8 mouse cellular contexts compared by ENCODE assay signal in genomic region chr6:125354352-125355151, GRCm38 (mm10). TPM values are rescaled to one million over a fixed set of nuclear protein-coding genes. Genes with fewer than 3 reads are reported as not detected.
A peak's percentile ranks its signal among the peaks of the same experiment; 100 is the strongest.
DNase-seq lines count a peak whose midpoint lies in the region; ATAC-seq lines count a peak whose summit lies in the region.

No protein-coding gene starts in this region.

- peaks cover 59% of the 10 kb centered on the region for H3K4me1 ChIP-seq in intestine, embryonic 16.5 days (ENCODE audit: control insufficient read depth, insufficient read depth, low read length)
- peaks cover 41% of the 10 kb centered on the region for H3K4me1 ChIP-seq in liver, embryonic 16.5 days (ENCODE audit: control insufficient read depth, low read depth, low read length)
- H3K4me1 ChIP-seq in stomach, embryonic 14.5 days (ENCODE audit: control insufficient read depth, insufficient read depth, low read length) = peaks cover 49% of the 10 kb centered on the region

- no peaks in the 10 kb centered on the region for H3K27me3 ChIP-seq in intestine, embryonic 16.5 days (replicated peaks; ENCODE audit: control insufficient read depth, insufficient read depth, low read length)
- no peaks in the 10 kb centered on the region for H3K27me3 ChIP-seq in liver, embryonic 16.5 days (ENCODE audit: control insufficient read depth, insufficient read depth, low read depth, low read length)
- no peaks in the 10 kb centered on the region for H3K27me3 ChIP-seq in stomach, embryonic 14.5 days (ENCODE audit: control insufficient read depth, insufficient read depth, low read length)

- H3K27ac ChIP-seq in intestine, embryonic 16.5 days (ENCODE audit: low read length) = peak overlapping the region; percentile 64
- peak overlapping the region; percentile 10 for H3K27ac ChIP-seq in liver, embryonic 16.5 days (ENCODE audit: low read length)
- H3K27ac ChIP-seq in stomach, embryonic 14.5 days (ENCODE audit: low read length) = peak overlapping the region; percentile 52; the same call in 1 of the 2 replicates

- peak; percentile 45 for ATAC-seq in intestine, embryonic 16.5 days
- peak; percentile 54 for ATAC-seq in liver, embryonic 16.5 days (ENCODE audit: low read depth)
- peak; percentile 43; the same call in 1 of the 2 replicates for ATAC-seq in stomach, embryonic 14.5 days (ENCODE audit: insufficient number of reproducible peaks, insufficient read depth, low FRiP score, low read depth)

- H3K9me3 ChIP-seq in intestine, embryonic 16.5 days (ENCODE audit: control insufficient read depth, low read length) = no peaks in the 10 kb centered on the region
- no peaks in the 10 kb centered on the region for H3K9me3 ChIP-seq in liver, embryonic 16.5 days (replicated peaks; ENCODE audit: control insufficient read depth, low read length)
- no peaks in the 10 kb centered on the region for H3K9me3 ChIP-seq in stomach, embryonic 14.5 days (ENCODE audit: control insufficient read depth, low read depth, low read length)

- 11% methylated on average over 14 of the region's 14 CpGs for WGBS in intestine, embryonic 16.5 days
- WGBS in liver, embryonic 16.5 days (ENCODE audit: insufficient replicate concordance) = 8% methylated on average over 14 of the region's 14 CpGs
- WGBS in stomach, embryonic 14.5 days = 10% methylated on average over 14 of the region's 14 CpGs

- peak; percentile 28 for DNase-seq in layer of hippocampus, adult 9-11 months
- no peak for DNase-seq in layer of hippocampus, adult 11-12 months (ENCODE audit: low spot score)
- peak; percentile 69 for DNase-seq in ZHBTc4 (ENCODE audit: low read depth, low spot score)
- DNase-seq in gastrocnemius, postnatal 25 days = peak; percentile 79
- DNase-seq in frontal cortex, postnatal 25 days (ENCODE audit: low spot score in 2 of 2) = no peak

- peaks cover 17% of the 10 kb centered on the region for H3K36me3 ChIP-seq in intestine, embryonic 16.5 days (ENCODE audit: control insufficient read depth, insufficient read depth, low read length)
- peaks cover 4% of the 10 kb centered on the region for H3K36me3 ChIP-seq in liver, embryonic 16.5 days (ENCODE audit: control insufficient read depth, insufficient read depth)
- H3K36me3 ChIP-seq in stomach, embryonic 14.5 days (ENCODE audit: control insufficient read depth, insufficient read depth, low read length) = peaks cover 23% of the 10 kb centered on the region

- H3K4me2 ChIP-seq in intestine, embryonic 16.5 days (ENCODE audit: low read depth, low read length) = peak overlapping the region; percentile 36
- H3K4me2 ChIP-seq in liver, embryonic 16.5 days (ENCODE audit: low read depth, low read length) = peak overlapping the region; percentile 33
- H3K4me2 ChIP-seq in stomach, embryonic 14.5 days (replicated peaks; ENCODE audit: low read depth, low read length) = peak overlapping the region; percentile 36

- peak overlapping the region; percentile 13; the same call in 1 of the 2 replicates for H3K4me3 ChIP-seq in intestine, embryonic 16.5 days (ENCODE audit: low read length)
- no peak overlapping the region for H3K4me3 ChIP-seq in liver, embryonic 16.5 days (ENCODE audit: low read depth, low read length)
- 0 out of 2 replicates have a peak overlapping the region, but pooled peaks have one; percentile 3 for H3K4me3 ChIP-seq in stomach, embryonic 14.5 days (ENCODE audit: low read depth, low read length)

- peak overlapping the region; percentile 41 for H3K9ac ChIP-seq in intestine, embryonic 16.5 days (ENCODE audit: low read depth, low read length)
- no peak overlapping the region for H3K9ac ChIP-seq in liver, embryonic 16.5 days (ENCODE audit: low read depth, low read length)
- no peak overlapping the region; the same call in 1 of the 2 replicates for H3K9ac ChIP-seq in stomach, embryonic 14.5 days (replicated peaks; ENCODE audit: low read depth, low read length)

RNA-seq across cellular contexts. Expression of gene Tnfrsf1a, which starts 5.4 kb away (rescaled TPM):
- 10 to 100 TPM; 26.7 to 33.7 TPM for total RNA-seq in gastrocnemius, postnatal 25 days (2021)
- 90.0 and 95.3 TPM in 2 replicates for polyA plus RNA-seq in intestine, embryonic 16.5 days (2015; fragmentation: Nextera tagmentation; extraction: Ambion mirVana)
- 30.5 and 32.8 TPM in 2 replicates for polyA plus RNA-seq in liver, embryonic 16.5 days (2015; fragmentation: Nextera tagmentation; extraction: Ambion mirVana)
- 64.2 and 69.9 TPM in 2 replicates for polyA plus RNA-seq in stomach, embryonic 14.5 days (2014; fragmentation: Nextera tagmentation; extraction: Ambion mirVana)

RNA-seq across cellular contexts. Expression of gene Plekhg6, which starts 26.0 kb away (rescaled TPM):
- total RNA-seq in gastrocnemius, postnatal 25 days (2021) = not detected
- polyA plus RNA-seq in intestine, embryonic 16.5 days (2015; fragmentation: Nextera tagmentation; extraction: Ambion mirVana) = 13.2 and 19.1 TPM in 2 replicates
- 0.65 and 0.86 TPM in 2 replicates for polyA plus RNA-seq in liver, embryonic 16.5 days (2015; fragmentation: Nextera tagmentation; extraction: Ambion mirVana)
- 1.7 and 2.1 TPM in 2 replicates for polyA plus RNA-seq in stomach, embryonic 14.5 days (2014; fragmentation: Nextera tagmentation; extraction: Ambion mirVana)

RNA-seq across cellular contexts. Expression of gene Scnn1a, which starts 34.1 kb away (rescaled TPM):
- under 1 TPM; 0.10 to 0.19 TPM for total RNA-seq in gastrocnemius, postnatal 25 days (2021)
- 5.0 and 7.6 TPM in 2 replicates for polyA plus RNA-seq in intestine, embryonic 16.5 days (2015; fragmentation: Nextera tagmentation; extraction: Ambion mirVana)
- polyA plus RNA-seq in liver, embryonic 16.5 days (2015; fragmentation: Nextera tagmentation; extraction: Ambion mirVana) = 0.61 and 0.74 TPM in 2 replicates
- polyA plus RNA-seq in stomach, embryonic 14.5 days (2014; fragmentation: Nextera tagmentation; extraction: Ambion mirVana) = 1.3 and 2.6 TPM in 2 replicates

RNA-seq across cellular contexts. Expression of gene Ltbr, which starts 40.9 kb away (rescaled TPM):
- total RNA-seq in gastrocnemius, postnatal 25 days (2021) = 10 to 100 TPM; 21.2 to 21.7 TPM
- 106 and 107 TPM in 2 replicates for polyA plus RNA-seq in intestine, embryonic 16.5 days (2015; fragmentation: Nextera tagmentation; extraction: Ambion mirVana)
- polyA plus RNA-seq in liver, embryonic 16.5 days (2015; fragmentation: Nextera tagmentation; extraction: Ambion mirVana) = 22.3 and 22.5 TPM in 2 replicates
- 55.1 and 62.6 TPM in 2 replicates for polyA plus RNA-seq in stomach, embryonic 14.5 days (2014; fragmentation: Nextera tagmentation; extraction: Ambion mirVana)

Comparison
In these comparisons a context has a peak if more than half of its experiments do, and no peak if none do; other contexts are left out.
1. DNase-seq: peak in layer of hippocampus, adult 9-11 months (single experiment), ZHBTc4 (single experiment) and gastrocnemius, postnatal 25 days (single experiment); none in layer of hippocampus, adult 11-12 months (single experiment) and frontal cortex, postnatal 25 days (0 of 2).
2. H3K27ac ChIP-seq: peak in every context shown above with its lines; median percentile 64 in intestine, embryonic 16.5 days; 52 in stomach, embryonic 14.5 days; 10 in liver, embryonic 16.5 days.
3. Peak in every context shown above with its lines, with median percentiles within 50 percentile points of each other: ATAC-seq and H3K4me2 ChIP-seq.